Mouse (Mus musculus) intestine, embryonic 15.5 days (tissue): ENCODE data around the gene Pcsk5. TPM values are rescaled to one million over a fixed set of nuclear protein-coding genes. Genes with fewer than 3 reads are reported as not detected.
"Not testable (repeated sequence)": the region's sequence is repeated elsewhere in the genome, so short reads cannot be mapped to it uniquely, and the experiment has no call there.

Experiments
- ATAC-seq: fragments of 200-750 bp; cut with Nextera tagmentation; 2 replicates; pipeline ENCODE4 v1.8.0; 2017; ENCODE audit warnings: moderate TSS enrichment, moderate library complexity
- H3K27ac ChIP-seq: fragments of 300-500 bp; sonication (generic); 2 replicates; pipeline ENCODE4 v1.5.1; 2015; ENCODE audit warnings: mild to moderate bottlenecking, inconsistent platforms
- H3K27me3 ChIP-seq: fragments of 300-500 bp; sonication (generic); replicated peaks from 2 replicates; pipeline ENCODE4 v1.6.1; 2015; ENCODE audit warnings: inconsistent platforms
- H3K36me3 ChIP-seq: fragments of 300-500 bp; sonication (generic); 2 replicates; pipeline ENCODE4 v1.6.1; 2015; ENCODE audit warnings: inconsistent platforms
- H3K4me1 ChIP-seq: fragments of 300-500 bp; sonication (generic); replicated peaks from 2 replicates; pipeline ENCODE4 v1.6.1; 2015; ENCODE audit warnings: inconsistent platforms
- H3K4me2 ChIP-seq: fragments of 300-500 bp; sonication (generic); replicated peaks from 2 replicates; pipeline ENCODE4 v1.6.1; 2015; ENCODE audit warnings: mild to moderate bottlenecking, inconsistent platforms
- H3K4me3 ChIP-seq: fragments of 300-500 bp; sonication (generic); replicated peaks from 2 replicates; pipeline ENCODE4 v1.5.1; 2015; ENCODE audit warnings: inconsistent platforms
- H3K9ac ChIP-seq: fragments of 300-500 bp; sonication (generic); 2 replicates; pipeline ENCODE4 v1.6.1; 2015; ENCODE audit warnings: inconsistent platforms
- H3K9me3 ChIP-seq: fragments of 300-500 bp; sonication (generic); 2 replicates; pipeline ENCODE4 v1.6.1; 2016; ENCODE audit warnings: inconsistent platforms
- WGBS: fragments of 180-500 bp; shearing (Covaris S2); methylation state at CpG from one replicate; pipeline ENCODE4 v1.1.7; 2015; 5-methylcytosine and 5-hydroxymethylcytosine counted together
- polyA plus RNA-seq: library from polyadenylated mRNA; unstranded; fragments of >200 nt; fragmentation: Nextera tagmentation; extraction: Ambion mirVana; gene quantifications from 2 replicates; pipeline ENCODE4 v1.2.1, GENCODE M21; 2015

The Pcsk5 gene
- polyA plus RNA-seq, 1 experiment from 2014 or later = 29.8 TPM

GRCm38 (mm10) chr19:17489041-17489865, 348.2 kb downstream of the Pcsk5 start:
- H3K9ac ChIP-seq = no peak overlapping the region
- no peak overlapping the region for H3K4me3 ChIP-seq
- H3K9me3 ChIP-seq = no peaks in the 10 kb centered on the region
- no peaks in the 10 kb centered on the region for H3K27me3 ChIP-seq
- peak overlapping the region; percentile 10; the same call in 1 of the 2 replicates for H3K4me2 ChIP-seq
- 52% methylated on average over 17 of the region's 17 CpGs for WGBS
- peak; percentile 47; the same call in 1 of the 2 replicates for ATAC-seq
- H3K36me3 ChIP-seq = no peaks in the 10 kb centered on the region
- H3K4me1 ChIP-seq = no peaks in the 10 kb centered on the region
- no peak overlapping the region for H3K27ac ChIP-seq

DNA sequence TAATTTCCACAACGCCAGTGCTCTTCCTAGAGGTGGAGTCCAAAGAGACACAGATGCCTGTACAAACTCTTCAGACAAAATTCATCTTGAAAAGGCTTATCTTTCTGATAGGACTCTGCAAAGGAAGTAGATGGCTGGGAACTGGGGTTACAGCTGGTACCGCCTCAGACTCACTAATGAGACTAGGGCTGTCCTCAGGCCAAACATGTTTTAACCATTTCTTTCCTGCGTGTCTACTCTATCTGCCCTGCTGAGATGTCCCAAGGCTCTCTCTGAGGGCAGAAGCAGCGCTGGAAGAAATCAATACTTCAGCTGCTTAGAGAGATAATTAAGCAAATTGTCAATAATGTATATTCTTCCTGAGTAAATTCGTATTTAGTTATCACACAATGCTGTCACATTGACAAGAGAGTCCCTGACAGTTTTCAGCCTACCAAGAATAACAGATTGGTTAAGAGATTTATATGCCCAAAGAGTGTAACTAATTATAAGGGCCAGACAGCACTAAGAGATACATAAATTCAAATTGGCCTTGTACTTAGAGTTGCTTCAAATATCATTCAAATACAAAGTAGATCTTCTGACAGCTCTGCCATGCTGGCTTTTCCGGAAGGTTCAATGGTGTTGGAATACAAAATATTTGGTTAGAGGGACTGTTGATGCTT, 355.2 kb downstream of the Pcsk5 start:
- Histone ChIP-seq H3K27ac (no peak overlapping the region), H3K9ac (no peak overlapping the region), H3K4me1 (no peaks in the 10 kb centered on the region), H3K9me3 (no peaks in the 10 kb centered on the region), H3K4me3 (no peak overlapping the region), H3K27me3 (no peaks in the 10 kb centered on the region), H3K4me2 (no peak overlapping the region), H3K36me3 (no peaks in the 10 kb centered on the region)
- WGBS = 60% methylated on average over 6 of the region's 6 CpGs
- ATAC-seq = no peak

GRCm38 (mm10) chr19:17479471-17479870, 358.0 kb downstream of the Pcsk5 start:
- Histone ChIP-seq H3K27me3 (no peaks in the 10 kb centered on the region), H3K4me2 (no peak overlapping the region), H3K4me3 (no peak overlapping the region), H3K9ac (no peak overlapping the region), H3K27ac (no peak overlapping the region), H3K9me3 (no peaks in the 10 kb centered on the region), H3K36me3 (no peaks in the 10 kb centered on the region), H3K4me1 (no peaks in the 10 kb centered on the region)
- no peak for ATAC-seq
- WGBS = 95% methylated on average over 5 of the region's 5 CpGs

DNA sequence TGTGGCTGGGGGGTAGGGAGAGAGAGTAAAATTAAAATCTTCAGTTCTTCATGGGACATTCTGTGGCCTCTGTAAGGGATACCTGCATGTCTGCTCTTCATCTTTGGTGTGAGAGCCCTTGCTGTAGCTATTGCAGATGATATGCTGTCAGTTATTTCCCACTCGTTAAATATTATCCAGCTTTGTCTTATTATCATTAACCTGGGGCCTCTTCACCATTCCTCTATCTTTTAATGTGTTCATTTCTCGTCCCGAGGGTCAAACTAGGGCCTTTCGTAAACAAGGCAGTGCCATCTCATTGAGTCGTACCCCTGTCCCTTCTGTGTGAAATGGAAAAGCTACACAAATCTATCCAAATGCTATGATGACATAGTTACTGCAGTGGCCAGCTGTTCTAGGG, 361.4 kb downstream of the Pcsk5 start:
- Histone ChIP-seq H3K9ac (no peak overlapping the region), H3K36me3 (no peaks in the 10 kb centered on the region), H3K4me2 (no peak overlapping the region), H3K4me1 (no peaks in the 10 kb centered on the region), H3K27me3 (no peaks in the 10 kb centered on the region), H3K9me3 (no peaks in the 10 kb centered on the region), H3K4me3 (no peak overlapping the region), H3K27ac (no peak overlapping the region)
- 68% methylated on average over 5 of the region's 5 CpGs for WGBS
- no peak for ATAC-seq

- H3K9ac ChIP-seq, H3K4me3 ChIP-seq, H3K9me3 ChIP-seq, H3K4me1 ChIP-seq, ATAC-seq, H3K27me3 ChIP-seq, H3K27ac ChIP-seq, H3K4me2 ChIP-seq, H3K36me3 ChIP-seq: not testable (repeated sequence)
- 89% methylated on average over 2 of the region's 2 CpGs for WGBS
Observed at GRCm38 (mm10) chr19:17473138-17473537, 364.3 kb downstream of the Pcsk5 start.

- Histone ChIP-seq H3K36me3 (no peaks in the 10 kb centered on the region), H3K9ac (no peak overlapping the region), H3K27ac (no peak overlapping the region), H3K4me3 (no peak overlapping the region), H3K4me1 (no peaks in the 10 kb centered on the region), H3K4me2 (no peak overlapping the region), H3K9me3 (no peaks in the 10 kb centered on the region), H3K27me3 (no peaks in the 10 kb centered on the region)
- no peak for ATAC-seq
- 57% methylated on average over 7 of the region's 7 CpGs for WGBS
Observed at GRCm38 (mm10) chr19:17471861-17472260, 365.6 kb downstream of the Pcsk5 start.

- Histone ChIP-seq H3K4me3 (no peak overlapping the region), H3K27ac (no peak overlapping the region), H3K9me3 (no peaks in the 10 kb centered on the region), H3K9ac (no peak overlapping the region), H3K4me2 (no peak overlapping the region), H3K4me1 (no peaks in the 10 kb centered on the region), H3K27me3 (no peaks in the 10 kb centered on the region), H3K36me3 (no peaks in the 10 kb centered on the region)
- no peak for ATAC-seq
- 53% methylated on average over 4 of the region's 4 CpGs for WGBS
Observed at GRCm38 (mm10) chr19:17471196-17471595, 366.2 kb downstream of the Pcsk5 start.

GRCm38 (mm10) chr19:17467556-17468211, 369.7 kb downstream of the Pcsk5 start:
- H3K36me3 ChIP-seq = no peaks in the 10 kb centered on the region
- H3K4me2 ChIP-seq = no peak overlapping the region
- H3K9ac ChIP-seq = no peak overlapping the region
- H3K27ac ChIP-seq = no peak overlapping the region
- no peak for ATAC-seq
- 54% methylated on average over 6 of the region's 6 CpGs for WGBS
- no peaks in the 10 kb centered on the region for H3K27me3 ChIP-seq
- no peaks in the 10 kb centered on the region for H3K4me1 ChIP-seq
- H3K4me3 ChIP-seq = no peak overlapping the region
- no peaks in the 10 kb centered on the region for H3K9me3 ChIP-seq

- H3K27ac ChIP-seq = no peak overlapping the region
- 82% methylated on average over 7 of the region's 7 CpGs for WGBS
- no peak overlapping the region for H3K4me3 ChIP-seq
- no peak for ATAC-seq
- H3K27me3 ChIP-seq = no peaks in the 10 kb centered on the region
- no peak overlapping the region for H3K4me2 ChIP-seq
- no peak overlapping the region for H3K9ac ChIP-seq
- no peaks in the 10 kb centered on the region for H3K36me3 ChIP-seq
- H3K9me3 ChIP-seq = no peaks in the 10 kb centered on the region
- H3K4me1 ChIP-seq = no peaks in the 10 kb centered on the region
Observed at GRCm38 (mm10) chr19:17452001-17452400, 385.4 kb downstream of the Pcsk5 start.

DNA sequence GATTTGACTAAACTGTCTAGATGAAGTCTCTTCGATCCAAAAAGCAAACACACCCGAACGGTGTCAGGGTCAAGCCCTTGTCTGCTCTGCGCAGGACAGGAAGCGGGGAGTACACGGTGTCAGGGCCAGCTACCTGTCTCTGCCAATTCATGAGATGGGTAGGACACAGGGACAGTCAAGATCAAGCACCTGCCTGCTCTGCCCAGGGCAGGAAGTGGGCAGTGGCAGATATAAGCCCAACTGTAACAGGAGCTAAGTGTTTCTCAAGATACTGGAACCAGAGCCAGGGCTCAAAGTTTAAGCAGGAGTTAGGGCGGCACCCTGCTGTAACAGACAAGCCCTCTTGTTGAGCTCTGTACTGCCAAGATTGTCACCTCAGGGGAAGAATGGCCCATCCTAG, 393.9 kb downstream of the Pcsk5 start:
- Histone ChIP-seq H3K27ac (no peak overlapping the region), H3K36me3 (no peaks in the 10 kb centered on the region), H3K4me1 (no peaks in the 10 kb centered on the region), H3K9me3 (no peaks in the 10 kb centered on the region), H3K4me3 (no peak overlapping the region), H3K9ac (no peak overlapping the region), H3K4me2 (no peak overlapping the region), H3K27me3 (no peaks in the 10 kb centered on the region)
- ATAC-seq = no peak
- WGBS = 82% methylated on average over 7 of the region's 7 CpGs

- Histone ChIP-seq H3K4me1 (no peaks in the 10 kb centered on the region), H3K27ac (no peak overlapping the region), H3K36me3 (no peaks in the 10 kb centered on the region), H3K4me2 (no peak overlapping the region), H3K4me3 (no peak overlapping the region), H3K27me3 (no peaks in the 10 kb centered on the region), H3K9me3 (no peaks in the 10 kb centered on the region), H3K9ac (no peak overlapping the region)
- no peak for ATAC-seq
- WGBS = 58% methylated on average over 4 of the region's 4 CpGs
Observed at GRCm38 (mm10) chr19:17439476-17440189, 397.8 kb downstream of the Pcsk5 start.

DNA sequence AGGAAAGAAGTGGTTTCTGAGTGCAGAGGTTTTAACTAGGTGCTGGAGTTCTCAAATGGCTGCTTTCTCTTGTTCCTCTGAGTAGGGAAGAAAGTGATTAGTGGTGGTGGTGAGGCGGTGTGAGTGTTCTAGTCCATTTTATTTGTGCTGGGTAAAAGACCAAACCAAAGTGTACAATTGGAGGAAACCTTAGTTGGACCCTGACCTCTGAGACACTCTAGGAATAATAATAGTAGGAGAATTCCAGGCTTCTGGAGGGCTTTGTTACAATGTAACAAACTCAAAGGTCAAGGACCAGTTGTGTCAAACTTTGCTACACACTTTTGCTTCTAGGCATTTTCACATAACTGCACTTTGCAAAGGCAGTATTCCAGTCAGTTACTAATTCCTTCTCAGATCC, 400.8 kb downstream of the Pcsk5 start:
- ATAC-seq = no peak
- peaks cover 3% of the 10 kb centered on the region; the same call in 1 of the 2 replicates for H3K36me3 ChIP-seq
- no peaks in the 10 kb centered on the region for H3K27me3 ChIP-seq
- no peak overlapping the region for H3K27ac ChIP-seq
- H3K4me1 ChIP-seq = no peaks in the 10 kb centered on the region
- 79% methylated on average over 1 of the region's 1 CpGs for WGBS
- no peaks in the 10 kb centered on the region for H3K9me3 ChIP-seq
- no peak overlapping the region for H3K4me2 ChIP-seq
- H3K4me3 ChIP-seq = no peak overlapping the region
- H3K9ac ChIP-seq = no peak overlapping the region
